Mouse (Mus musculus) cortical plate, adult 2 months (tissue): ENCODE measurements around the gene Nt5e.

Source experiments
- CTCF ChIP-seq: fragments of 200-500 bp; IDR thresholded peaks from 2 replicates; pipeline ENCODE4 v1.5.1; 2011; ENCODE audit warnings: mild to moderate bottlenecking, control low read depth, low read length; ENCODE audit not compliant: insufficient read depth; ENCODE audit errors: extremely low read depth
- POLR2A ChIP-seq: fragments of 200-500 bp; IDR thresholded peaks from 2 replicates; pipeline ENCODE4 v1.6.1; 2011; ENCODE audit warnings: mild to moderate bottlenecking, low read length, control low read depth; ENCODE audit not compliant: insufficient read depth; ENCODE audit errors: extremely low read depth

DNA sequence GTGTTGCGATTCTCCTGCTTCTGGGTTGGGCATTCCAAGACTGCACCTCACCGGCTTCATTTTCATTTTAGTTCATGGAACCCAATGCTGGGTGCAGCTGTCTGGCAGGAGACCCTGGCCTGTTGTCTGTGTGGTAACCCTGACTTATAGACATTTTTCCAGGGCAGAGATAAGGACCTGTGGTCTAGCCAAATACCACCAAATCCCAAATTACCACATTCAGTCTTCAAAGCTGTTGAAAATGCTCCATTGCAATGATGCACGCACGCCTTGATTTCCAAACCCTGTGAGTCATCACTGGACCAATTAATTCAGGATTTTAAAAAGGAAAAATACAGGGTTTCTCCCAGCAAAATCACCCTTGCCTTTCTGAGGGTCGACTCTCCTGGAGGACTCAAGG, 41.5 kb downstream of the Nt5e start:
- TF ChIP-seq CTCF (no peak), POLR2A (no peak)
